Mouse (Mus musculus): ENCODE data around the gene Slc23a4. TPM values are rescaled to one million over a fixed set of nuclear protein-coding genes. Genes with fewer than 3 reads are reported as not detected.

Slc23a4 gene
- total and polyA plus RNA-seq, 3 experiments = 6.2 to 10.2 TPM; not detected in 1

GRCm38 (mm10) chr6:34902578-34902977, 85.6 kb downstream of the Slc23a4 start:
- Histone ChIP-seq H3K9me3 (replicated peaks; ENCODE audit: insufficient read depth, low read length) (no peaks in the 10 kb centered on the region), H3K9ac (ENCODE audit: control insufficient read depth, low read depth, low read length, poor library complexity, severe bottlenecking) (no peak overlapping the region), H3K4me3 (ENCODE audit: control insufficient read depth in 1 of 2, insufficient read depth in 1 of 2, low read depth in 2 of 2, low read length in 2 of 2) (no peak overlapping the region), H3K79me2 (ENCODE audit: control insufficient read depth, insufficient read depth, low read length, poor library complexity) (no peaks in the 10 kb centered on the region; the same call in 1 of the 2 replicates), H3K27ac (ENCODE audit: control insufficient read depth, low read depth, low read length) (no peak overlapping the region), H3K36me3 (ENCODE audit: control insufficient read depth in 1 of 2, insufficient read depth in 2 of 2, low read length in 2 of 2) (peaks cover 0 to 24% of the 10 kb centered on the region in 2 experiments; a peak in 3 of 4 replicates), H3K4me1 (ENCODE audit: control insufficient read depth in 1 of 2, insufficient read depth in 2 of 2, low read length in 2 of 2) (peaks cover 4 to 35% of the 10 kb centered on the region in 2 experiments), H3K27me3 (ENCODE audit: control insufficient read depth in 1 of 2, insufficient read depth in 2 of 2, low read length in 2 of 2) (no peaks in the 10 kb centered on the region)
- no peak for DNase-seq (ENCODE audit: low read depth, low spot score)
- no peak for TF ChIP-seq MEF2A (IDR thresholded peaks at IDR 0.05; ENCODE audit: extremely low read depth, insufficient replicate concordance, low read depth, low read length, poor library complexity, severe bottlenecking)
- TF ChIP-seq SIN3A (IDR thresholded peaks at IDR 0.05; ENCODE audit: low read length) = no peak
- TF ChIP-seq UBTF (IDR thresholded peaks at IDR 0.05; ENCODE audit: borderline replicate concordance, insufficient read depth, low read depth, low read length) = no peak
- no peak for TF ChIP-seq POLR2AphosphoS5 (IDR thresholded peaks at IDR 0.05; ENCODE audit: borderline replicate concordance, low read depth, low read length)
- TF ChIP-seq USF1 (IDR thresholded peaks at IDR 0.05; ENCODE audit: low read depth, low read length) = no peak
- no peak for TF ChIP-seq MYB (IDR thresholded peaks at IDR 0.05; ENCODE audit: low read depth, low read length)
- no peak for TF ChIP-seq NRF1 (IDR thresholded peaks at IDR 0.05; ENCODE audit: insufficient read depth, low read depth, low read length, poor library complexity, severe bottlenecking)
- TF ChIP-seq ZC3H11A (IDR thresholded peaks at IDR 0.05; ENCODE audit: low read depth, low read length) = no peak
- TF ChIP-seq NELFE (IDR thresholded peaks at IDR 0.05; ENCODE audit: low read depth, low read length) = no peak
- TF ChIP-seq POLR2AphosphoS2 (IDR thresholded peaks at IDR 0.05; ENCODE audit: low read length) = no peak
- TF ChIP-seq KAT2A (conservative IDR thresholded peaks at IDR 0.05; ENCODE audit: low read depth, low read length) = no peak
- TF ChIP-seq MXI1 (IDR thresholded peaks at IDR 0.05; ENCODE audit: low read depth, low read length) = no peak
- no peak for TF ChIP-seq MYC (IDR thresholded peaks at IDR 0.05; ENCODE audit: low read depth, low read length)
- TF ChIP-seq ZNF384 (IDR thresholded peaks at IDR 0.05; ENCODE audit: low read depth, low read length) = no peak
- no peak for TF ChIP-seq MAZ (IDR thresholded peaks at IDR 0.05; ENCODE audit: low read depth, low read length)
- no peak for TF ChIP-seq MAX (IDR thresholded peaks at IDR 0.05; ENCODE audit: low read length)
- TF ChIP-seq EP300 (IDR thresholded peaks at IDR 0.05; ENCODE audit: low read depth in 1 of 2, low read length in 2 of 2) = no peak
- no peak for TF ChIP-seq ETS1 (IDR thresholded peaks at IDR 0.05; ENCODE audit: low read depth, low read length)
- TF ChIP-seq GABPA (IDR thresholded peaks at IDR 0.05; ENCODE audit: low read depth, low read length) = no peak

- Histone ChIP-seq H3K36me3 (ENCODE audit: control insufficient read depth in 1 of 2, insufficient read depth in 2 of 2, low read length in 2 of 2) (peaks cover 0 to 18% of the 10 kb centered on the region in 2 experiments; a peak in 3 of 4 replicates), H3K27ac (ENCODE audit: control insufficient read depth, low read depth, low read length) (no peak overlapping the region), H3K9ac (ENCODE audit: control insufficient read depth, low read depth, low read length, poor library complexity, severe bottlenecking) (no peak overlapping the region), H3K4me1 (ENCODE audit: control insufficient read depth in 1 of 2, insufficient read depth in 2 of 2, low read length in 2 of 2) (peaks cover 3 to 29% of the 10 kb centered on the region in 2 experiments), H3K4me3 (ENCODE audit: control insufficient read depth in 1 of 2, insufficient read depth in 1 of 2, low read depth in 2 of 2, low read length in 2 of 2) (no peak overlapping the region), H3K9me3 (replicated peaks; ENCODE audit: insufficient read depth, low read length) (no peaks in the 10 kb centered on the region), H3K27me3 (ENCODE audit: control insufficient read depth in 1 of 2, insufficient read depth in 2 of 2, low read length in 2 of 2) (no peaks in the 10 kb centered on the region), H3K79me2 (ENCODE audit: control insufficient read depth, insufficient read depth, low read length, poor library complexity) (no peaks in the 10 kb centered on the region; the same call in 1 of the 2 replicates)
- DNase-seq (ENCODE audit: low read depth, low spot score) = peak; percentile 45
- TF ChIP-seq KAT2A (conservative IDR thresholded peaks at IDR 0.05; ENCODE audit: low read depth, low read length) = no peak
- no peak for TF ChIP-seq USF2 (IDR thresholded peaks at IDR 0.05; ENCODE audit: borderline replicate concordance in 1 of 2, insufficient read depth in 1 of 2, low read depth in 1 of 2, low read length in 2 of 2)
- 0 out of 2 replicates have a peak, but pooled peaks have one; percentile 42 for TF ChIP-seq TBP (IDR thresholded peaks at IDR 0.05; ENCODE audit: low read depth, low read length)
- no peak for TF ChIP-seq CHD2 (IDR thresholded peaks at IDR 0.05; ENCODE audit: low read length)
- TF ChIP-seq SIN3A (IDR thresholded peaks at IDR 0.05; ENCODE audit: low read length) = no peak
- no peak for TF ChIP-seq MXI1 (IDR thresholded peaks at IDR 0.05; ENCODE audit: low read depth, low read length)
- TF ChIP-seq ZMIZ1 (IDR thresholded peaks at IDR 0.05; ENCODE audit: low read depth, low read length) = no peak
- no peak for TF ChIP-seq JUND (IDR thresholded peaks at IDR 0.05; ENCODE audit: low read depth, low read length)
- no peak for TF ChIP-seq RAD21 (IDR thresholded peaks at IDR 0.05; ENCODE audit: low read depth, low read length)
- 0 out of 2 replicates have a peak, but pooled peaks have one; percentile 17 for TF ChIP-seq ELF1 (IDR thresholded peaks at IDR 0.05; ENCODE audit: low read depth, low read length)
- no peak for TF ChIP-seq MAZ (IDR thresholded peaks at IDR 0.05; ENCODE audit: low read depth, low read length)
- TF ChIP-seq GABPA (IDR thresholded peaks at IDR 0.05; ENCODE audit: low read depth, low read length) = no peak
- no peak for TF ChIP-seq HCFC1 (IDR thresholded peaks at IDR 0.05; ENCODE audit: low read depth, low read length)
- TF ChIP-seq E2F4 (IDR thresholded peaks at IDR 0.05; ENCODE audit: borderline replicate concordance, low read depth, low read length) = no peak
- TF ChIP-seq RCOR1 (IDR thresholded peaks at IDR 0.05; ENCODE audit: low read depth, low read length) = no peak
- TF ChIP-seq MYC (IDR thresholded peaks at IDR 0.05; ENCODE audit: low read depth, low read length) = no peak
- no peak for TF ChIP-seq ZC3H11A (IDR thresholded peaks at IDR 0.05; ENCODE audit: low read depth, low read length)
Measured at GRCm38 (mm10) chr6:34901911-34902444, 86.2 kb downstream of the Slc23a4 start.
